Mouse (Mus musculus) lung, adult 2 months (tissue): Measurements from ENCODE around the gene E330021D16Rik. TPM values are rescaled to one million over a fixed set of nuclear protein-coding genes. Genes with fewer than 3 reads are reported as not detected.
"Not testable (repeated sequence)": the region's sequence is repeated elsewhere in the genome, so short reads cannot be mapped to it uniquely, and the experiment has no call there.

Experiments used
- DNase-seq: peaks from one replicate; pipeline ENCODE4 v3.0.0; 2022
- H3K4me1 ChIP-seq: fragments of 200-500 bp; 2 replicates; pipeline ENCODE4 v1.6.1; 2011; ENCODE audit warnings: low read length; ENCODE audit not compliant: control insufficient read depth, insufficient read depth
- H3K4me3 ChIP-seq: fragments of 200-500 bp; replicated peaks from 2 replicates; pipeline ENCODE3; 2011; ENCODE audit warnings: low read depth, mild to moderate bottlenecking, control low read depth, low read length; ENCODE audit errors: extremely low read depth
- CTCF ChIP-seq: fragments of 200-500 bp; IDR thresholded peaks from 2 replicates; pipeline ENCODE4 v1.5.1; 2011; ENCODE audit warnings: mild to moderate bottlenecking, low read length, control low read depth; ENCODE audit not compliant: insufficient read depth
- POLR2A ChIP-seq: fragments of 200-500 bp; IDR thresholded peaks from 2 replicates; pipeline ENCODE4 v1.6.1; 2011; ENCODE audit warnings: low read depth, mild to moderate bottlenecking, control low read depth, low read length, borderline replicate concordance; ENCODE audit errors: extremely low read depth
- WGBS: fragments of 180-500 bp; shearing (Covaris S2); methylation state at CpG from one replicate; pipeline ENCODE4 v1.1.7; 2018; 5-methylcytosine and 5-hydroxymethylcytosine counted together
- polyA plus RNA-seq: library from polyadenylated mRNA; depleted of rRNA; stranded (reverse); fragments of >200 nt; gene quantifications from 2 replicates; pipeline ENCODE4 v1.2.3, GENCODE M21; 2012

Gene E330021D16Rik
- polyA plus RNA-seq, 1 experiment = 0.11 TPM

DNA sequence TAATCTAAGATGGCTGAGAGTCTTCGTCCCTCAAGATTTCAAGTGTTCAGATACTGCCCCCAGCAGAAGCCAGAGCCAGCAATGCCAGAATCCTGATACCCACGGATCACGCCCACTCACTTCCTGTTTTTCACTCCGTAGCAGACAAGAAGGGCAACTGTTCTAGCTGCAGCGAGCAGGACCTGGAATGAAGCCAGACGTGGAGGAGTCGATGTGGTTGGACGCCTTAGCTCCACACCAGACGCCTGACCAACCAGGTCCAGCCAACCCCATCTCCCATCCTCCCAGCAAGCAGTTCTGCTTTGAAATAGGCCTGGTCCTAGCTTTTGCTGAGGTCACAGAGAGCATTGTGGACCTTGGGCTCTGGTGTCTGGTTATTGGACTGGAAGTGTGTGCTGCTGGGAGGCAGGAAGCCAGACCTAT is 33.9 kb upstream of the E330021D16Rik start:
- WGBS = 12% methylated on average over 9 of the region's 9 CpGs
- peak; percentile 31 for DNase-seq
- TF ChIP-seq CTCF (no peak), POLR2A (no peak)
- Histone ChIP-seq H3K4me3 (no peak overlapping the region), H3K4me1 (peaks cover 6% of the 10 kb centered on the region)

DNA sequence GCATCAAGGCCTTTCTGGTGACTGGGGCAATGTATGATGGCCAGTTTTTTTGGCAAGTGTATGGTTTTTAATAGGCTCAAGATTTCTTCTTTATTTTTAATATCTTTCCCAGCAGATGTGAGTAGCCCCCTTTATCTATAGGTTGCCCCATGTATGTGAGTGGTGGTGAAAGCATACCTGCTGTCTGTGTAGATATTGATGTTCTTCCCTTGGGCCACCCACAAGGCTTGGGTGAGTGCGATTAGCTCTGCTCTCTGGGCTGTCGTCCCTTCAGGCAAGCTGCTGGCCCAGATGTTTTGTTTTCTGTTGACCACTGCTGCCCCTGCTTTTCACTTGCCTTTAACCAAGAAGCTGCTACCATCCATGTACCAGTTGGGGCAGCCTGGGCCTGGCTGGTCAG is 23.8 kb upstream of the E330021D16Rik start:
- H3K4me3 ChIP-seq, DNase-seq, H3K4me1 ChIP-seq: not testable (repeated sequence)
- 77% methylated on average over 2 of the region's 2 CpGs for WGBS

DNA sequence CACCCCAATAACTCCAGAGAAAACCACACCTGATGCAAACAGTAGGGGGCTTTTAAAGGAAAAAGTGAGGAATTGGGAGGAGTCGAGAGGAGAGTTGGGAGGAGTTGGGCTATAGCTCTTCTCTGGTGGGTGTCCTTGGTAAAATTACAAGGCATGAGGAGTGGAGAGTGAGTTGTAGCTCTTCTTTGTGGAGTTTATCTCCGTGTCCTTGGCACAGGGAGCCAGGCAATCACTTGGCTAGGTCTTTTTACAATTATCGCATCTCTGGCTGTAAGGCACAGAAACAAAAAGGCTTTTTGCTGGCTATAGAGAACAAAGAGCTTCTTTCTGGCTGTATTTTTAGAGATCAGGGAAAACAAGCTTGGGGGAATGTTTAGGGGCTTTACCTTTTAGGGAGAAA is 20.8 kb upstream of the E330021D16Rik start:
- H3K4me1 ChIP-seq, H3K4me3 ChIP-seq, DNase-seq: not testable (repeated sequence)
- 88% methylated on average over 3 of the region's 3 CpGs for WGBS

DNA sequence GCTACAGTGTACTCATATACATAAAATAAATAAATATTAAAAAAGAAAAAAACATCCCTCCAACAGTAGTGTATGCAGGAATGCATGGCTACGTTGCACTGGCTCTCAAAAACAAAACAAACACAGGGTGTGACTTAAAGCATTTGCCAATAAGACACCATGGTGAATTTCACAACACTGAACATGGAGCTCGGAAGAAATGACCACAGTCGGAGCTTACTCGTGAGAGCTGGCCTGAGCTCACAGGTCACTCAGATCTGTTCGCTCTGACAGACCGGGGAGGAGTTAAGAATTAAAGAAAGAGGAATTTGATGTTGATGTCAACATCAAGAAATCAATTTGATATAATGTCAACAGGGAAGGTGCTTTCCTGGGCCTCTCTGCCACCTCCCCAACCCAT is 18.2 kb upstream of the E330021D16Rik start:
- Histone ChIP-seq H3K4me1 (no peaks in the 10 kb centered on the region; the same call in 1 of the 2 replicates), H3K4me3 (no peak overlapping the region)
- DNase-seq = no peak
- TF ChIP-seq CTCF (no peak), POLR2A (no peak)
- WGBS = 61% methylated on average over 6 of the region's 6 CpGs

DNA sequence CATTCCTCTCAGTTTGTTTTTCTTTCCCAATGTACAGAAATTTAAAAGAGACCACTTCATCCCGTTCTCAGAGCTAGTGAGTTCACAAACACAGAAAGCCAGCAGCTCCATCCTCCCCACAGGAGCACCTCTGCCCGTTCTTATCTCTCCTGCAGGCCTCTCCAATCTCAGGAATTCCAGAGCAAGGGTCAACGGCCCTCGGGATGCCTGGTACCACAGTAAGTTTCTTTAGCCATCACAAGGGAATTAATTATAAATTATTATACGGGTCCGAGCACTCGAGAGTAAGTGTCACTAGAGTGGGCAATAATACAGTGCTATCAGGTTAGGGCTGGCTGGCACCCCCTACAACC is 16.5 kb upstream of the E330021D16Rik start:
- TF ChIP-seq CTCF (no peak), POLR2A (no peak)
- no peaks in the 10 kb centered on the region; the same call in 1 of the 2 replicates for H3K4me1 ChIP-seq
- no peak for DNase-seq
- no peak overlapping the region for H3K4me3 ChIP-seq
- WGBS = 34% methylated on average over 7 of the region's 7 CpGs

DNA sequence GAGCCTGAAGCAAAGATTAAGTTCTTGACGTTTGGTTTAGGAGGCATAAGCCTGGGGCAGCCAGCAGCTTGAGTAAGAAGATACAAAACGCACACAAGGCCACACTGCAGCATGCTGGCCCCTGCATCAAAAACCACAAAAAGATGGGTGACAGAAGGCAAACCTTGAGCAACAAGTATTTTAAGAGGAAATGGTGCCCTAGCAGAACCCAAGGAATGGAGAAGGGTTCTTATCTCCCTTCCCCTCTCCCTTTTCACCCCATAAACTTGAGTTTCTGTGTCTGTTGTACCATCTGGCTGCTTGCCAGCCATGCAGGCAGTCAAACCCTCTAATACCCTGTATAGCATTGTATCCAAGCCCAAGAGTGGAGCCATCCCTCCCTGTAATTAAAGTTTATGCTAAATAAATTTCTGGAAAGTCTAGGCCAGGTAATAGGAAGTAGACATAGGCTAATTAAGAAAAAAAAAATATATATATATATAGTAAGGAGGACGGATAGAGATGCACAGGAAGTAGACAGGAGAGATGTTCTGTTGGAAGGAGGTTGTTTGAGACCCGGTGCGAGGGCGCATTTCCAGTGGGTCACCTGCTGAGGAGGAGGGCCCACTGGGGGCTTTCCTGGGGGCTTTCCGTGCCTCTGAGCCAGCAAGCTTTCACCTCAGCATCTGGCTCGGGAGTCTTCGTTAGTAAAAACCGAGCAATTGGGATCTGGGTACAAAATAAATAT is 16.0 kb upstream of the E330021D16Rik start:
- H3K4me1 ChIP-seq = no peaks in the 10 kb centered on the region; the same call in 1 of the 2 replicates
- WGBS = 48% methylated on average over 10 of the region's 10 CpGs
- H3K4me3 ChIP-seq = no peak overlapping the region
- no peak for DNase-seq
- TF ChIP-seq POLR2A (no peak), CTCF (no peak)

DNA sequence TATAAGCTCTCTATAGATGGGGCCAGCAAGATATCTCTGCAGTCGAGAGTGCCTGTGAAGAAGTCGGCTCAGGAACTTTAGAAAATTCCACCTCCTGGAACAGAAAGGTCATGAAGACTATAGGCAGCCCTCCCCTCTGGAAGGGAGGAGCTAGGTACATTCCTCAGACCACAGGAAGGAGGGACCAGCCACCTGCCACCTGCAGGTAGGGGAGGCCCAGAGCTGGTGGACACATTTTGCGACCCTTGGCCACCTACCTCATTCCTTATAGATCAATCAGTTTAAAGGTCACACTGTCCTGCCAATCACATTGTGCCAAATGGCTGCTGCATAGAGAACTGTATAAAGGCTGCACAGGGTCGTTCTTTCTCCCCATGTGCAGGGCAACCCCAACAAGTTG is 14.1 kb upstream of the E330021D16Rik start:
- no peak overlapping the region for H3K4me3 ChIP-seq
- no peak for DNase-seq
- no peaks in the 10 kb centered on the region; the same call in 1 of the 2 replicates for H3K4me1 ChIP-seq
- 52% methylated on average over 4 of the region's 4 CpGs for WGBS
- TF ChIP-seq POLR2A (no peak), CTCF (no peak)

DNA sequence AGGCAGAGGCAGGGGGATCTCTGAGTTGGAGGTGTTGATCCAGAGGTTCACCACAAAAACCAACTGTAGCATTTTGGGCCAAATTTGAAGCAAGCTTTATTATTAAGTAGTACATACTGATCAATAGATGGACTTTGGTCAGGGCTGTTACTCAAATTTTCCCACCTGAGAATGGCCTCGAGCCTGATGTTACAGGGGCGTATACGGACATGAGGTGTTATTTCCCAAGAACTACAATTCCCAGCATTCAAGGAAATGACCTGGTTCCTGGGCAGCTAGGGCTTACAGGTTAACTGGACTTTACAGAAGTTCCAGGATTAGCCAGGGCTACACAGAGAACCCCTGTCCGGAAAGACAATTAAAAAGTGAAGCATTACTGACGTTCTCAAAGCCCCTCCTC is 13.0 kb upstream of the E330021D16Rik start:
- 91% methylated on average over 5 of the region's 5 CpGs for WGBS
- H3K4me1 ChIP-seq = no peaks in the 10 kb centered on the region; the same call in 1 of the 2 replicates
- no peak for TF ChIP-seq POLR2A
- TF ChIP-seq CTCF = no peak
- H3K4me3 ChIP-seq = no peak overlapping the region
- no peak for DNase-seq

DNA sequence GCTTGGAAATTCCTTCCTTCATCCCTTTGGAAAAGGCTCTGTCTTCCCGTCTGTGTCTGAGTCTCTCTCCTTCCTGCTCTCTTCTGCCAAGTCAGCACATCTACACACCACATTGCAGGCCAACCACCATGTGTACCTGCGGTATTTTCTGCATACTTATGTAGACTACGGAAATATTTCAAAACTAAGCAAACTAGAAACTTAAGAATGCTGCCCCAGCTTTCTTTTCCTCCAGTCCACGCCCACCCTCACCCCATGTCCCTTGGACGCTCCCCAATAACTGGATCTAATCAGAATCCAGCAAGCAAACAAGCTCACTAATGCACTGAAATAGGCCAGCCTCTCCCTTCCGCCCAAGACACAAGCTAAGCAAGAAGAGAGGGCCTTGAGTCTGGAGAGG is 11.9 kb upstream of the E330021D16Rik start:
- 56% methylated on average over 6 of the region's 6 CpGs for WGBS
- DNase-seq = peak; percentile 24
- Histone ChIP-seq H3K4me3 (no peak overlapping the region), H3K4me1 (no peaks in the 10 kb centered on the region; the same call in 1 of the 2 replicates)
- TF ChIP-seq POLR2A = no peak
- no peak for TF ChIP-seq CTCF

DNA sequence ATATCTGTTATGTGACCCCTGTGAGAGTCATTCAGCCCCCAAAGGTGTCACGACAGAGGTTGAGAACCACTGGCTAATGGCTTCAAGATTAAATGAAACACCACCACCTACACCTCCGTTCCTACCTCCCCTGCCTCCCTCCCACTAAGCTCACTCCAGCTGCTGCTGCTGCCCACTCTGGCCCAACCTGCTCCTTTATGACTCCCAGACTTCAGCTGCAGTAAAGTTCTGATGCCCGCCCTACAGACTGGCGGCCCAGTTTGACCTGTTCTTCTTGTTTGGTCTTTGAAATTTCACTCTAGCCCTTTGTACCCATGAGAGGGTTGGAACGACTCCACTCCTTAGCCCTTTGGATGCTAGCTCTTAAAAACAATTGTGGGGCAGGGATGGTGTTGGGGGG is 10.6 kb upstream of the E330021D16Rik start:
- Histone ChIP-seq H3K4me1 (no peaks in the 10 kb centered on the region), H3K4me3 (no peak overlapping the region)
- no peak for TF ChIP-seq POLR2A
- TF ChIP-seq CTCF = no peak
- WGBS = 78% methylated on average over 5 of the region's 5 CpGs
- no peak for DNase-seq

DNA sequence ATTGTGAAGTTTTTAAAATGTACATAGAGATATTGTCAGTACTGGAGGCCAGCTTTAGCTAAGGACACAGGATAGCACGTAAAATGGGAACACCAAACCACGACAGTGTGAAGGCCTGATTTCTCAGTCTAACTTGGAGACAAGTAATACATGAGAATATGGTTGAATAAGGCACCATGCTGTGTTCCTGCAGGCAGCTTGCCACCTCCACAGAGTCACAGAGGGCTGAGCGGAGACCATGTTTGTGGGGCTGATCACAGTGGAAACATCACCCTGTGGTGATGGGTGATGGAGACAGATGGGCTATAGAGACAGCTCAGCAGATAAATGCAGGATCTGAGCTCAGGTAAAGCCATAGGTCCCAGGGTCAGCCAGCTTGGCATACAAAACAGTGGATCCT is 8.8 kb upstream of the E330021D16Rik start:
- DNase-seq = no peak
- Histone ChIP-seq H3K4me3 (no peak overlapping the region), H3K4me1 (no peaks in the 10 kb centered on the region)
- TF ChIP-seq CTCF (no peak), POLR2A (no peak)
- over 99% methylated on average over 3 of the region's 3 CpGs for WGBS

DNA sequence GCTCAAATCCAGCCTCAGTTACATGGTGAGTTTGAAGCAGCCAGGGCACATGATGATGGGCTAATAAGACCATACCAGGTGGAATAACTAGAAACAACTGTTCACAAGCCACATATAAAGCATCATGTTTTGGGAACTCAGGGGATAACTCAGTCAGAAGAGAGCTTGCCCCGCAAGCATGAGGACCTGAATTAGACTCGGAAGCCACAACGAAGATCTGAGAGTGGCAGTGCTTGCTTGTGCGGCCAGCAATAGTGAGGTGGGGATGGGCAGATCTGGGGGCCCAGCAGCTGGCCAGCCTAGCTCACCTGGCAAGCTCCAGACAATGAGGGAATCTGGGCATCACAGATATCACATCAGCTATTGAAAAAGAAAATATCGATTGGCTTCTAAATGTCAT is 7.8 kb upstream of the E330021D16Rik start:
- Histone ChIP-seq H3K4me1 (no peaks in the 10 kb centered on the region; the same call in 1 of the 2 replicates), H3K4me3 (no peak overlapping the region)
- no peak for DNase-seq
- WGBS = 94% methylated on average over 5 of the region's 5 CpGs
- no peak for TF ChIP-seq CTCF
